Mouse (Mus musculus): Measurements from ENCODE around the gene Exo5. TPM values are rescaled to one million over a fixed set of nuclear protein-coding genes. Genes with fewer than 3 reads are reported as not detected.
A peak's percentile ranks its signal among the peaks of the same experiment; 100 is the strongest.

Gene Exo5
- 37.3 and 39.1 TPM in 2 replicates for polyA plus RNA-seq (2015; fragmentation: Nextera tagmentation; extraction: Ambion mirVana)

DNA sequence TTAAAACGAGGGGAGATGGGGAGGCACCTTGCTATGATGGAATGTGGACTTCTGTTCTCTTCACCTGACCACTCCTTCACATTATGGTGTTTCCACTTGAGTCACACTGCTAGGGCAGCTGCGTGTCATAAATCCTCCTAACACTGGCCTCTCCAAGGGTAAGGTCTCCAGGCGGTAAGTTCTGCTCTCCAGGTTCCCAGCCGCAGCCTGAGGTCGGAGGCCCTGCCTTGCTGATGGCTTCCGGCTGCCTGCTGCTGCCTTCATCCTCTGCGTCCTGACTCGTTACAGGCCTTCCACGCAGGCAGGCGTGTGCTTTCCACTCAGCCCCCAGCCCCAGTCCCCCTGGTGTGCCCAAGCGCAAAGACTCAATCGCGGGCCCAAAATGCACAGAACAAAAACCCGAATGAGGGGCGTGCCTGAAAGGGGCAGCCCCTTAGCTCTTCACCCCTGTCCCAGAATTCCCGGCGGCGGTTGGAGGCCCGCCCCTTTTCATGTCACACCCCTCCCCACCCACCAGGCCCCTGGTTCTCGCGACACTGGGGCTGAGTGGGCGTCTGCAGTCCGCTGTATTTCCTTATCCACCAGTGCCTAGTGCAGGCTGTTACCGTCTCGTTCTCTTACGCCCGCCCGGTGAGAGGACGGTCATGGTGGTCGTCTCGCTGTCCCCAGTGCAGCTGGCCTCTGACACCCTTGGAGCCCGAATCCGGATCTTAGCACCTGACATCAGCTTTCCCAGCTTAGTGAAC is at the start of gene Exo5:
Exo5 (minus strand) TSS at position 464 of the 746 bp plus-strand sequence.
- H3K4me1 ChIP-seq, result peaks cover 16% of the 10 kb centered on the region; the same call in 1 of the 2 replicates
- peaks cover 26% of the 10 kb centered on the region for H3K36me3 ChIP-seq (replicated peaks)
- H3K27me3 ChIP-seq (replicated peaks), result no peaks in the 10 kb centered on the region
- H3K4me3 ChIP-seq, result peak within 1 kb of the TSS; percentile 51
- H3K4me2 ChIP-seq, result peak within 1 kb of the TSS; percentile 58
- WGBS, result under 1% methylated on average over 33 of the region's 33 CpGs
- H3K9ac ChIP-seq, result peak within 1 kb of the TSS; percentile 54
- ATAC-seq (replicated peaks), result peak; percentile 98
- peak within 1 kb of the TSS; percentile 83 for H3K27ac ChIP-seq
- no peaks in the 10 kb centered on the region for H3K9me3 ChIP-seq

DNA sequence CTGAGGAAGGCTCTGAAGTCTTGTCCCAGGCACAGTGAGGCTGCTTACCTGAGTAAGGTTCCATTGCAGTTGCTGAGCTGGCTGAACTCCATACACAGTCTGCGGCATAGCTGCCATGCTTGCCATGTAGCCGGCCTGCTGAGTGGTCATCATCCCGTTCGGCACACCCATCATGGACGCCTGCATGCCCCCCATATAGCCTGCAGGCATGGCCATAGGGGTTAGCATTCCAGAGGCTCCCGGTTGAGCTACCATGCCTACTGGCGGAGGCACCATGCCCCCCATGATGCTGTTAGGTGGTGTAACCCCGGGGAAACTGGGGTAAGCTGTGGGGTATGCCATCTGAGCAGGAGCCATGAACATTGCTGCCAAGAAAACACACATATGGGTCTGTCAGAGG is 47.0 kb upstream of the Exo5 start:
- Histone ChIP-seq H3K27ac (no peak overlapping the region), H3K9ac (no peak overlapping the region), H3K9me3 (no peaks in the 10 kb centered on the region), H3K4me3 (no peak overlapping the region), H3K27me3 (replicated peaks) (no peaks in the 10 kb centered on the region), H3K4me1 (no peaks in the 10 kb centered on the region), H3K4me2 (no peak overlapping the region), H3K36me3 (replicated peaks) (peaks cover 41% of the 10 kb centered on the region)
- 90% methylated on average over 8 of the region's 8 CpGs for WGBS
- ATAC-seq (replicated peaks), result no peak

DNA sequence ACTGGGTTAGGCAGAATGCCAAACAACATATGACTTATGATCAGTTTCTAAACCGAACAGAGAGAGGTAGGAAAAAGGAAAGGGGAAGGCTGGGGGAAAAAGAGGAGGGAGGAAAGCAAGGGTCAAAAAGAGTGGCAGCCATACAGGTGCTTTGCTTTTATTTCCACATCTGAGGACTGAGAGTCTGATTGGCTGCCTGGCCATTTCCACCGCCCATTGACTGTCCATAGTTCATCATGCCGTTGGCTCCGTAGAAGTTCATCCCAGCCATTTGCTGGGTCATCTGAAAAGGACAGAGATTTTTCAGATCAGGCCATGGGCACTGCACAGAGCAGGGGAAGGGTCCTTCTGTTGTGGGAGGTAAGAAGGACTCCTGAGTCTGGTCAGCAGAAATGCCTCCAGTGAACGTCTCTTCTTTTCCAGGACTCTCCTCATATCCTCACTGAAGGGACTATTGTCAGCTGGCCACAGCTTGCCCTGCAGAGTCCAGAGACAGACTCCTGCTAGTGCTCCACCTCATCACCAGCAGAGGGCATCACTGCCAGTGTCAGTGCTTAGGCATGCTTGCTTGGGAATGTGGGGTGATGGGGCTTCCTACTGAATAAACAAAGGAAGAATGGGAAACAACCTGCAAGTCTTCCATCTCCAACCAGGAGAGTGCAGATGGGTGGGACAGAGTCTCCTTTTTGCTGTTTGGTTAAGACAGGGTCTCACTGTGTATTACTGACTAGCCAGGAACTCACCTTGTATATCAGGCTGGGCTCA is 44.7 kb upstream of the Exo5 start:
- Histone ChIP-seq H3K36me3 (replicated peaks) (peaks cover 41% of the 10 kb centered on the region), H3K9ac (no peak overlapping the region), H3K9me3 (no peaks in the 10 kb centered on the region), H3K4me2 (no peak overlapping the region), H3K4me1 (no peaks in the 10 kb centered on the region), H3K4me3 (no peak overlapping the region), H3K27ac (no peak overlapping the region), H3K27me3 (replicated peaks) (no peaks in the 10 kb centered on the region)
- 0 out of 2 replicates have a peak, but pooled peaks have one; percentile 33 for ATAC-seq (replicated peaks)
- 87% methylated on average over 5 of the region's 5 CpGs for WGBS

DNA sequence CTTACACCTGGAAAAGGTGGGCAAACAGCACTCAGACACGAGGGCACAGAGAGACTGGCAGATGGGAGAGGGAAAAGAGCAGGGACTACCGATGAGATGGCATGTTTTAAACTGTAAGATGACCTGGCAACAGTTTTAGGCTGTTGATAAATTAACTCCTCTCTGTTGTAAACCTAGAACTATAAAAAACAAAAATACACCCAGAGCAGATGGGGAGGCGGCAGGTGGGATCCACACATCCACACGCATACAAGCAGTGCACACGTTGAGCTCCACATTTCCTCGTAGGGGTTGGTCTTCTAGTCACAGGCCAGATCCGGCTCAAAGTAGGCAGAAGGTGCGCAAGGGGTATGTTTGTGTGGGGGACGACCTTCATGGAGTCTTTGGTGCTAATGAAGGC is 43.7 kb upstream of the Exo5 start:
- WGBS, result 92% methylated on average over 9 of the region's 9 CpGs
- ATAC-seq (replicated peaks), result no peak

DNA sequence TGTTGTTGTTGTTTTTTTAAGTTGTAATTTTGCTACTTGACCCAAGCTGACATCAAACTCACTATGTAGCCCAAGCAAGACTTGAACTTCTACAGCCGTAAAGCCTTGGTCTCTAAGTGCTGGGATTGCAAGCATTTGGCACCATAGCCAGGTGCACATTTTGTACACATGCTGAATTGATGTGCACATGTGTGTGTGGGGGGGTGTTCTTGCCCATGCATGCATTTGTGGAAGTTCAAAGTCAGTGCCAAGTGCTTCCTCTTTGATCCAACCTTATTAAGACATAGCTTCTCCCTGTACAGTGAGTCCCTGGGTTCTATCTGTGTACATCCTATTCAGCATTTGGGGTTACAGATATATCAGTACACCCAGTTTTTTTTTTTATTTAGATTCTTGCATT is 30.8 kb upstream of the Exo5 start:
- Histone ChIP-seq H3K36me3 (replicated peaks) (no peaks in the 10 kb centered on the region), H3K27me3 (replicated peaks) (no peaks in the 10 kb centered on the region), H3K4me2 (no peak overlapping the region), H3K4me1 (peaks cover 11% of the 10 kb centered on the region), H3K9ac (no peak overlapping the region), H3K4me3 (no peak overlapping the region), H3K9me3 (no peaks in the 10 kb centered on the region), H3K27ac (no peak overlapping the region)
- 95% methylated on average over 1 of the region's 1 CpGs for WGBS
- no peak for ATAC-seq (replicated peaks)

More for the DNA sequence above, 43.7 kb upstream of the Exo5 start:
- H3K9me3 ChIP-seq, result no peaks in the 10 kb centered on the region
- no peak overlapping the region for H3K4me3 ChIP-seq
- no peak overlapping the region for H3K27ac ChIP-seq
- H3K27me3 ChIP-seq (replicated peaks), result no peaks in the 10 kb centered on the region
- peaks cover 32% of the 10 kb centered on the region for H3K36me3 ChIP-seq (replicated peaks)
- no peak overlapping the region for H3K9ac ChIP-seq
- H3K4me1 ChIP-seq, result no peaks in the 10 kb centered on the region
- no peak overlapping the region for H3K4me2 ChIP-seq

DNA sequence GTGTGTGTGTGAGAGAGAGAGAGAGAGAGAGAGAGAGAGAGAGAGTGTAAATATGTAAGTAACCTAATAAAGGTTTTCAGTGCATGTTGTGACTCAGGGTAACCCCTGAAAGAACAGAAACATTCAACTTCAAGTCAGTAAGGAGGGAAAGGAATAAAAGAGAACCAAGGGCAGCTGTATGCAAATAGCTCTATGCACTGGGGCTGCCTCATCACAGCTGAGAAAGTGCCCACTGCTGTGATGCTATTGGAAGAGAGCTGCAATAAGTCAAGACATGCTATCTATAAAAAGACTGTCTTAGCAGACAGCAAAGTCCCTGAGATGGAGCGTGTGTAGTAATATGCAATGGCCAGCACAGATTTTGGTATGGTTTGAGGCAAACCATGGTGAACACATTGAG is 28.9 kb upstream of the Exo5 start:
- peaks cover 13% of the 10 kb centered on the region for H3K4me1 ChIP-seq
- H3K4me2 ChIP-seq, result no peak overlapping the region
- H3K27ac ChIP-seq, result no peak overlapping the region
- no peaks in the 10 kb centered on the region for H3K27me3 ChIP-seq (replicated peaks)
- H3K9me3 ChIP-seq, result no peaks in the 10 kb centered on the region
- no peaks in the 10 kb centered on the region for H3K36me3 ChIP-seq (replicated peaks)
- no peak for ATAC-seq (replicated peaks)
- 62% methylated on average over 1 of the region's 1 CpGs for WGBS
- H3K4me3 ChIP-seq, result no peak overlapping the region
- H3K9ac ChIP-seq, result no peak overlapping the region

DNA sequence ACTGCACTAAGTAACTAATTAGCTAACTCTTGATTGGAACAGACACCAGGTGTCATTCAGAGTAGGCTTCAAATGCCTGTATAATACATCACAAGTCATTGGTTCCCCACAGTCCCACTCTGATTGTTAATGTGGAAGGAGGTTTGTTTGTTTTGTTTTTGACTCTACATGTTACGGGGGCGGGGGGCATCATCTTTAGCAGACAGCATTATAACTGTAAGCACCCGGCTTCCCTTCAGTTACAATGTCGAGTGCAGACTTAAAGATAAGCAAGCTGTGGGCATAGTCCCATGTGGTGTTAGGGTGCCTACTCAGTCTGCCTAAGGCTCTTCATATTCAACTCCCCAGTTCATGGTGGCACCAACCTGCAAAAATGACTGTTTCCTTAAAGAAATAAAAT is 28.2 kb upstream of the Exo5 start:
- Histone ChIP-seq H3K9ac (no peak overlapping the region), H3K4me1 (peaks cover 13% of the 10 kb centered on the region), H3K4me2 (no peak overlapping the region), H3K4me3 (no peak overlapping the region), H3K27me3 (replicated peaks) (no peaks in the 10 kb centered on the region), H3K9me3 (no peaks in the 10 kb centered on the region), H3K36me3 (replicated peaks) (no peaks in the 10 kb centered on the region), H3K27ac (no peak overlapping the region)
- ATAC-seq (replicated peaks), result no peak
- 85% methylated on average over 4 of the region's 4 CpGs for WGBS

DNA sequence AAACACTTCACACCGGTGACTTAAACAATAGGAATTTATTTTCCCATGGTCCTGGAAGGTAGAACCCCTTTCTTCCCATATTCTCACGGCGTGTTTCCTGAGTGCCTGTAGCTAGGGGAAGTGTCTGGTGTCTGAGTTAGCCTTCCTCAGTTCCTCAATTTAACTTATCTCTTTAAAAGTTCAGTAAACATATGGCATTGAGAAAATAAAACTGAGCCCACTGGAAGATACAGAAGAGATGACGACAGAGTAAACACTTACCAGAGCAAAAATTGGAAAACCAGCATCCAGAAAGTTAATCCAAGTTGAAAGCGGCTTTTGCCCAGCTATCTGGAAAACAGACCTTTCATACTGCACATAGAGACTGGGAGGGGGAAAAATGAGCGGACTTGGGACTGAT is 27.3 kb upstream of the Exo5 start:
- Histone ChIP-seq H3K4me3 (peak overlapping the region; percentile 69), H3K9ac (peak overlapping the region; percentile 62), H3K9me3 (no peaks in the 10 kb centered on the region), H3K4me2 (peak overlapping the region; percentile 76), H3K36me3 (replicated peaks) (no peaks in the 10 kb centered on the region), H3K27ac (peak overlapping the region; percentile 84), H3K4me1 (peaks cover 13% of the 10 kb centered on the region), H3K27me3 (replicated peaks) (no peaks in the 10 kb centered on the region)
- 43% methylated on average over 6 of the region's 6 CpGs for WGBS
- ATAC-seq (replicated peaks), result 0 out of 2 replicates have a peak, but pooled peaks have one; percentile 21

DNA sequence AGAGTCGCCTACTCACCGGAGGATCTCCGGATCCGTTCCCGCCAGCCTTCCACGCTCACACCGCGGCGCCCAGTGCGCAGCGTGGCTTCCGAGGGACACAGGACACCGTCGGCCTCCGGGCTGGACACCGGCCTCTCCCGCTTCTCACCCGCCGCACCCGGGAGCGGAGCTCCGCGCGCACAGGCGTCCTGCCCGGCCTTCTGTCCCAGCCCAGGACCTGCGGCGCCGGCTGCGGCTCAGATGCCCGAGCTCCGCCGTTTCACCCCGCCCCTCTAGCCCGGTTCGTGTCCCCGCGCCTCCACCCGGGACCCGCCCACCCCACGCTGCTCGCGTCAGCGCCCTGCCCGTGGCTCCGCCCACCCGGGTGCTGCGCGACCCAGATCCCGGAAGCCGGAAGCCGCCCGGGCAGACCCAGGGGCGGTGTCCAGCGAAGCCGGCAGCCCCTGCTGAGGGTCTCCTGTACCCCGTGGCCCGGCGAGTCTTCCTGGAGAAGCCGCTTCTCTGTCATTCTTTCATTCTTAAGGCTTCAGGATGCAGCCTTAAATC is 26.7 kb upstream of the Exo5 start, which contains the start of gene Zfp69:
Zfp69 (minus strand) TSS at position 272 of the 546 bp plus-strand sequence.
- Histone ChIP-seq H3K27me3 (replicated peaks) (no peaks in the 10 kb centered on the region), H3K27ac (peak within 1 kb of the TSS; percentile 84), H3K9ac (peak within 1 kb of the TSS; percentile 62), H3K36me3 (replicated peaks) (no peaks in the 10 kb centered on the region), H3K4me3 (peak within 1 kb of the TSS; percentile 69), H3K4me2 (peak within 1 kb of the TSS; percentile 76), H3K9me3 (no peaks in the 10 kb centered on the region), H3K4me1 (peaks cover 13% of the 10 kb centered on the region)
- ATAC-seq (replicated peaks), result peak; percentile 98
- WGBS, result 1% methylated on average over 60 of the region's 60 CpGs

DNA sequence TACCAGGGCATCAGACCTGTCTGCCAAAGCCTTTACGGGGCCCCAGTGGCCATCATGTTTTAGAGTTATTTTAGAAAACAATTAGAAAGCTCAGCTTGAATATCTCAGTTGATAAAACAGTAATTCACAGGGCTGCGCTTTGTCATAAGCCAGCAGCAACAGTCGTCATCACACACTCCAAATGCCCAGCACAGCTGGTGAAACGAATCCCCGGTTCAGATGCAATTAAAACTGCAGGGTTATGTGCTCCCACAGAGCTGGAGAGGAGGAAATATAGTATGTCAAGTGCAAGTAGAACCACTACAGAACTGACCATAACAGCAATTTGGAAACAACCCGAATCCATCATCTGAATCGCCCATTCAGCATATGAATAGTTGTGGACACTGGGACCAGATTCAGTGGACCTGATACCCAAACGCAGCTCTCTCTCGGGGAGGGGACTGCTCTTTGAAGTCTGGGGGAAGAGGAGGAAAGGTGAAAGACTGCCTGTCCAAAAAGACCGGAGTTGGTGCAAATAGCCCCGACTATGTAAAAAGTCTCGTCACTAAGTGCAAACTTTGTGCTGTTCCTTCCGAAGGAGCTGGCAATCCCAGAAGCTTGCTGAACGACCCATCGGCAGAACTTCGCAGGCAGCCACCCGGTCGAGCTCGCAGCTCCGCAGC is 26.1 kb upstream of the Exo5 start:
- Histone ChIP-seq H3K36me3 (replicated peaks) (no peaks in the 10 kb centered on the region), H3K9ac (peak overlapping the region; percentile 62), H3K27ac (peak overlapping the region; percentile 84), H3K4me1 (peaks cover 13% of the 10 kb centered on the region), H3K4me3 (peak overlapping the region; percentile 69), H3K4me2 (peak overlapping the region; percentile 76), H3K9me3 (no peaks in the 10 kb centered on the region), H3K27me3 (replicated peaks) (no peaks in the 10 kb centered on the region)
- WGBS, result 6% methylated on average over 20 of the region's 20 CpGs
- peak; percentile 28 for ATAC-seq (replicated peaks)

DNA sequence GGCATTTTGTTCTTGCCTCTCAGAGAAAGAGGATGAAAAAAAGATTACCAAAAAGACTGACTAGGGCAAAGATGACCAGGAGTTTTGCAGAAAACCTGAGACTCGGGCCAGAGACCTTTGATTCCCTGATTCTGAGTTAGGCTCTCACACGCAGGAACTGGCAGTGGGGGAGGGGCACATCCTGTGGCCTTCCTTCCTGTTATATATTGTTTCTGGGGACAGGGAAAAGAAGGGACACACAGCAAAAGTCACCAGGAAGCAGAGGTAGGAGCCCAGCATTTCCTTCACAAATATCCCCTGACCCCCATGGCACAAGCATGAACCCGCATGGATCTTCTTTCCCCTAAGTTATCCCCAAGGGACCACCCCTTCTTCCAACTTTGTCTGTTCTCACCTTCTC is 24.1 kb upstream of the Exo5 start:
- H3K4me3 ChIP-seq, result no peak overlapping the region
- no peaks in the 10 kb centered on the region for H3K36me3 ChIP-seq (replicated peaks)
- no peaks in the 10 kb centered on the region for H3K27me3 ChIP-seq (replicated peaks)
- H3K4me1 ChIP-seq, result peaks cover 13% of the 10 kb centered on the region
- no peak overlapping the region for H3K4me2 ChIP-seq
- no peak overlapping the region for H3K9ac ChIP-seq
- no peaks in the 10 kb centered on the region for H3K9me3 ChIP-seq
- 76% methylated on average over 3 of the region's 3 CpGs for WGBS
- no peak overlapping the region for H3K27ac ChIP-seq
- no peak for ATAC-seq (replicated peaks)

DNA sequence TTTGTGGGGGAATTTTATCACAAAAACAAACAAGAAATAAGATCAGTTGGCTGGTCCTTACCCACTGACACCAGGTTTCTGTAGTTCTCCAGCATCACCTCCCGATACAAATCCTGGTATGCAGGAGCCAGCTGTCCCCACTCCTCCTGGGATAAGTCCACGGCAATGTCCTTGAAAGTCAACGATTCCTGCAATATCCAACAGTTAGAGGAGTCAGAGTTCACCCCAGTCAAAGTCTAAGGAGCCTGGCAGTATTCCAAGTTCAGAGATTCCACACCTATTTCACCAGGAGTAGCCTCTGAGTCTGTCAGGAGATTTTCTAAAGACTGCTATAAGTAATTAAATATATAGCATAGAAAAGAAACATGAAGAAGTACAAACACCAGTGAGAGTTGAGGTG is 10.2 kb upstream of the Exo5 start:
- Histone ChIP-seq H3K4me1 (no peaks in the 10 kb centered on the region), H3K9ac (no peak overlapping the region), H3K9me3 (no peaks in the 10 kb centered on the region), H3K27me3 (replicated peaks) (no peaks in the 10 kb centered on the region), H3K27ac (no peak overlapping the region), H3K4me2 (no peak overlapping the region), H3K4me3 (no peak overlapping the region), H3K36me3 (replicated peaks) (no peaks in the 10 kb centered on the region)
- no peak for ATAC-seq (replicated peaks)
- 87% methylated on average over 3 of the region's 3 CpGs for WGBS

All from midbrain, embryonic 15.5 days (tissue).